Mouse (Mus musculus) embryonic fibroblast, embryonic 13.5 days (primary cell): Measurements from ENCODE around the gene Fam193b.

ENCODE experiments used
- CTCF ChIP-seq: IDR thresholded peaks from 2 replicates; pipeline ENCODE4 v1.5.1; 2011; ENCODE audit warnings: mild to moderate bottlenecking, control low read depth, low read length, moderate library complexity, borderline replicate concordance; ENCODE audit not compliant: insufficient read depth
- POLR2A ChIP-seq: IDR thresholded peaks from 2 replicates; pipeline ENCODE4 v1.6.1; 2011; ENCODE audit warnings: low read depth, mild to moderate bottlenecking, control low read depth, low read length, moderate library complexity

GRCm38 (mm10) chr13:55496661-55497060 is 74.3 kb downstream of the Fam193b start:
- no peak for TF ChIP-seq CTCF
- no peak for TF ChIP-seq POLR2A
